Mouse (Mus musculus): ENCODE data around the gene Tmpo.

GRCm38 (mm10) chr10:91180761-91181460, at the start of gene Tmpo:
- TF ChIP-seq CTCF (IDR thresholded peaks at IDR 0.05; ENCODE audit: low read depth, low read length), result no peak
- no peak for TF ChIP-seq POLR2A (IDR thresholded peaks at IDR 0.05; ENCODE audit: insufficient read depth, low read length)
- no peak for TF ChIP-seq EP300 (IDR thresholded peaks at IDR 0.05; ENCODE audit: insufficient read depth, low read depth, low read length)

Measured in ES-Bruce4 (cell line).